Mouse (Mus musculus) myocyte (in vitro differentiated cells): Measurements from ENCODE around the gene Mus81. TPM values are rescaled to one million over a fixed set of nuclear protein-coding genes. Genes with fewer than 3 reads are reported as not detected.

ENCODE experiments used
- H3K27me3 ChIP-seq: one replicate; pipeline ENCODE4 v1.6.1; 2011; ENCODE audit not compliant: control insufficient read depth, insufficient read depth, insufficient read length
- H3K36me3 ChIP-seq: one replicate; pipeline ENCODE4 v1.6.1; 2011; ENCODE audit not compliant: control insufficient read depth, insufficient read depth
- H3K4me2 ChIP-seq: one replicate; pipeline ENCODE4 v1.6.1; 2011; ENCODE audit warnings: low read depth, control low read depth
- H3K4me3 ChIP-seq: one replicate; pipeline ENCODE4 v1.5.1; 2011; ENCODE audit warnings: mild to moderate bottlenecking, control low read depth, moderate library complexity
- H3K79me2 ChIP-seq: one replicate; pipeline ENCODE4 v1.6.1; 2011; ENCODE audit not compliant: control insufficient read depth, insufficient read depth
- H3ac ChIP-seq: one replicate; pipeline ENCODE4 v1.6.1; 2011; ENCODE audit not compliant: control insufficient read depth, insufficient read length
- CEBPB ChIP-seq: IDR thresholded peaks from 2 replicates; pipeline ENCODE4 v1.6.1; 2011; ENCODE audit warnings: mild to moderate bottlenecking, moderate library complexity; ENCODE audit not compliant: poor library complexity, insufficient read depth, severe bottlenecking
- E2F4 ChIP-seq: IDR thresholded peaks from one replicate; pipeline ENCODE4 v1.6.1; 2011; ENCODE audit warnings: mild to moderate bottlenecking, control low read depth, moderate library complexity; ENCODE audit not compliant: insufficient read depth
- MAX ChIP-seq: IDR thresholded peaks from one replicate; pipeline ENCODE4 v1.6.1; 2011; ENCODE audit warnings: low read depth, mild to moderate bottlenecking, control low read depth
- MYOD1 ChIP-seq, 3 experiments: IDR thresholded peaks; one replicate each; pipeline ENCODE4 v1.6.1; 2011; ENCODE audit warnings: control low read depth in 2 of 3, low read depth in 2 of 3, mild to moderate bottlenecking in 2 of 3, moderate library complexity in 1 of 3; ENCODE audit not compliant: insufficient read length in 2 of 3, control insufficient read depth in 1 of 3
- MYOG ChIP-seq, 3 experiments: IDR thresholded peaks; one replicate each; pipeline ENCODE4 v1.6.1; 2011; ENCODE audit warnings: control low read depth in 2 of 3, low read depth in 2 of 3, mild to moderate bottlenecking in 2 of 3; ENCODE audit not compliant: insufficient read length in 2 of 3, control insufficient read depth in 1 of 3, insufficient read depth in 1 of 3
- POLR2A ChIP-seq: IDR thresholded peaks from one replicate; pipeline ENCODE4 v1.6.1; 2011; ENCODE audit warnings: low read depth, mild to moderate bottlenecking, control low read depth, moderate library complexity; ENCODE audit not compliant: insufficient read length
- POLR2AphosphoS2 ChIP-seq: IDR thresholded peaks from one replicate; pipeline ENCODE4 v1.6.1; 2011; ENCODE audit warnings: low read depth, control low read depth; ENCODE audit not compliant: insufficient read length
- REST ChIP-seq: IDR thresholded peaks from one replicate; pipeline ENCODE4 v1.6.1; 2011; ENCODE audit warnings: mild to moderate bottlenecking, control low read depth, moderate library complexity; ENCODE audit not compliant: insufficient read depth, insufficient read length
- SRF ChIP-seq: IDR thresholded peaks from one replicate; pipeline ENCODE4 v1.6.1; 2011; ENCODE audit warnings: low read depth; ENCODE audit not compliant: control insufficient read depth, insufficient read length
- TCF12 ChIP-seq: IDR thresholded peaks from one replicate; pipeline ENCODE4 v1.6.1; 2011; ENCODE audit warnings: mild to moderate bottlenecking, control low read depth; ENCODE audit not compliant: poor library complexity, insufficient read depth, severe bottlenecking
- TCF3 ChIP-seq: IDR thresholded peaks from one replicate; pipeline ENCODE4 v1.6.1; 2011; ENCODE audit warnings: low read depth, control low read depth; ENCODE audit not compliant: insufficient read length
- USF1 ChIP-seq: IDR thresholded peaks from one replicate; pipeline ENCODE4 v1.6.1; 2011; ENCODE audit warnings: low read depth, mild to moderate bottlenecking, control low read depth, moderate library complexity
- polyA plus RNA-seq: library from polyadenylated mRNA; unstranded; fragments of >200 nt; fragmentation: generic; extraction: Trizol; gene quantifications from one replicate; pipeline ENCODE4 v1.2.1, GENCODE M21; 2012; ENCODE audit warnings: missing spikeins

Gene Mus81
- polyA plus RNA-seq, 1 experiment, result 66.4 TPM

DNA sequence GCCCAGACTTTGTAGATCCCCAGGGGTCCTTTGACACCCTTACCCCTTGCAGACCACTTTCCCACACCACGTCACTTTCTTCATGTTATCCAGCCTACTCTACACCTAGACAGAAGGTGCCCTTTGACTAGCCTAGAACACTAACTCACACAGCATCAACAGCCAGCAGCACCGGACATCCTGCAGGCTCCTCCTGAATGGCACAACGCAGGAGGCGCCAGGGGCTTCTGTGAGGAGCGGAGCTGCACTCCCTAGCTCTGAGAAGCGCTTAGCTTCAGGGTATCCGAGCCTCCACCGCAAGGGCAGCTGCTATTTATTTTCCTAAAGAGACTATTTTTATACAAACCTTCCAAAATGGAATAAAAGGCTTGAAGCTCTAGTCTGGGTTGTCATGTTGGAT, 32.6 kb downstream of the Mus81 start:
- H3K79me2 ChIP-seq, result peaks cover 57% of the 10 kb centered on the region
- peaks cover 6% of the 10 kb centered on the region for H3K36me3 ChIP-seq
- TF ChIP-seq TCF3 (no peak), MYOD1 (IDR thresholded peaks at IDR 0.05; ENCODE audit: control insufficient read depth in 1 of 3, insufficient read length in 2 of 3, low read depth in 2 of 3) (no peak), REST (no peak), TCF12 (no peak), E2F4 (no peak), POLR2A (no peak), USF1 (no peak), CEBPB (no peak), MAX (no peak), MYOG (IDR thresholded peaks at IDR 0.05; ENCODE audit: control insufficient read depth in 1 of 3, insufficient read depth in 1 of 3, insufficient read length in 2 of 3, low read depth in 2 of 3) (no peak), POLR2AphosphoS2 (no peak), SRF (no peak)
- peak overlapping the region; percentile 93 for H3K4me2 ChIP-seq
- peak overlapping the region; percentile 48 for H3K4me3 ChIP-seq
- H3K27me3 ChIP-seq, result no peaks in the 10 kb centered on the region
- H3ac ChIP-seq, result no peak overlapping the region

DNA sequence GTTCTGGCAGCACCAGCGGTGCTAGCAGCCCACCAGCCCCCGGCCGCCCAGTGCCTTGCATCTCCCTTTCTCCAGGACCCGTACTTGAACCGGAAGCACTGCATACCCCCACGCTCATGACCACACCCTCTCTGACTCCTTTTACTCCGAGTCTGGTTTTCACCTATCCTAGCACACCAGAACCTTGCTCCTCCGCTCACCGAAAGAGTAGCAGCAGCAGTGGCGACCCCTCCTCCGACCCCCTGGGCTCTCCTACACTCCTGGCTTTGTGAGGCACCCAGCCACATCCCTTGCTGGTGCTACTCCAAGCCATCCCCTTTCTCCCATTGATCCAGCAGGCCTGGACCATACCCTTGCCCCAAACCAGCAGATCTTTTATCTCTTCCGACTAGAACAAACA, 33.2 kb downstream of the Mus81 start:
- Histone ChIP-seq H3K4me3 (no peak overlapping the region), H3K27me3 (no peaks in the 10 kb centered on the region), H3ac (no peak overlapping the region), H3K79me2 (peaks cover 61% of the 10 kb centered on the region), H3K4me2 (peak overlapping the region; percentile 93), H3K36me3 (peaks cover 6% of the 10 kb centered on the region)
- TF ChIP-seq POLR2AphosphoS2, result no peak
- no peak for TF ChIP-seq USF1
- TF ChIP-seq POLR2A, result peak; percentile 4
- TF ChIP-seq MYOD1 (IDR thresholded peaks at IDR 0.05; ENCODE audit: control insufficient read depth in 1 of 3, insufficient read length in 2 of 3, low read depth in 2 of 3), result no peak
- no peak for TF ChIP-seq SRF
- no peak for TF ChIP-seq REST
- no peak for TF ChIP-seq TCF3

GRCm38 (mm10) chr19:5451766-5452165, 36.4 kb downstream of the Mus81 start:
- Histone ChIP-seq H3K36me3 (peaks cover 6% of the 10 kb centered on the region), H3K79me2 (peaks cover 83% of the 10 kb centered on the region), H3ac (no peak overlapping the region), H3K27me3 (no peaks in the 10 kb centered on the region), H3K4me3 (no peak overlapping the region), H3K4me2 (no peak overlapping the region)
- TF ChIP-seq MAX (no peak), SRF (no peak), MYOG (IDR thresholded peaks at IDR 0.05; ENCODE audit: control insufficient read depth in 1 of 3, insufficient read depth in 1 of 3, insufficient read length in 2 of 3, low read depth in 2 of 3) (no peak), POLR2AphosphoS2 (no peak), USF1 (no peak)

DNA sequence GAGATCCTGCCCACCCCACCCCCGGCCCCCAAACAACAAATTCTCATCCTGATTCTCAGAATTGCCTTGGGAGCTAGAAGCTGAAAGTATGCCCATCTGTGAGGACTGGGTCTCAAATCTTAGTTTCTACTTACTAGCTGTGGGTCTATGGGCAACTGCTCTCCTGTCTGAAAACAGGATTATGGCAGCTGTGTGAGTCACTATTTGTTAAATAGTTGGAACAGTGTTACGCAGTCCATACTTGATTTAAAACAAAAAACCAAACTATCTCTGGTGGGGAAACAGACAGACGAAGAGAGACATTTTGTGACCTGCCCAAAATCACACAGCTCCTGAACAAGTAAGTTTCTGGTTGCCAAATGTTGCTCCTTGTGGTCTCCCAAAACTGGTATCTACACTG, 38.5 kb downstream of the Mus81 start:
- peak overlapping the region; percentile 86 for H3K4me2 ChIP-seq
- H3ac ChIP-seq, result no peak overlapping the region
- H3K79me2 ChIP-seq, result peaks cover 63% of the 10 kb centered on the region
- H3K4me3 ChIP-seq, result peak overlapping the region; percentile 89
- no peak for TF ChIP-seq POLR2AphosphoS2
- TF ChIP-seq MYOD1 (IDR thresholded peaks at IDR 0.05; ENCODE audit: control insufficient read depth in 1 of 3, insufficient read length in 2 of 3, low read depth in 2 of 3), result no peak
- TF ChIP-seq TCF3, result no peak
- no peak for TF ChIP-seq USF1
- no peak for TF ChIP-seq E2F4
- no peak for TF ChIP-seq SRF
- TF ChIP-seq CEBPB, result no peak
- TF ChIP-seq REST, result no peak
- no peak for TF ChIP-seq TCF12
- TF ChIP-seq MYOG (IDR thresholded peaks at IDR 0.05; ENCODE audit: control insufficient read depth in 1 of 3, insufficient read depth in 1 of 3, insufficient read length in 2 of 3, low read depth in 2 of 3), result no peak
- no peak for TF ChIP-seq POLR2A
- no peak for TF ChIP-seq MAX
- H3K36me3 ChIP-seq, result peaks cover 6% of the 10 kb centered on the region
- no peaks in the 10 kb centered on the region for H3K27me3 ChIP-seq

- no peaks in the 10 kb centered on the region for H3K27me3 ChIP-seq
- H3ac ChIP-seq, result peak overlapping the region; percentile 8
- peak overlapping the region; percentile 86 for H3K4me2 ChIP-seq
- H3K36me3 ChIP-seq, result peaks cover 6% of the 10 kb centered on the region
- H3K4me3 ChIP-seq, result peak overlapping the region; percentile 89
- H3K79me2 ChIP-seq, result peaks cover 52% of the 10 kb centered on the region
- TF ChIP-seq MYOG (IDR thresholded peaks at IDR 0.05; ENCODE audit: control insufficient read depth in 1 of 3, insufficient read depth in 1 of 3, insufficient read length in 2 of 3, low read depth in 2 of 3) (peak in 1 of 3 experiments; percentile 44), POLR2A (peak; percentile 53), TCF12 (no peak), POLR2AphosphoS2 (peak; percentile 63), MYOD1 (IDR thresholded peaks at IDR 0.05; ENCODE audit: control insufficient read depth in 1 of 3, insufficient read length in 2 of 3, low read depth in 2 of 3) (no peak), MAX (peak; percentile 59)
Observed at GRCm38 (mm10) chr19:5448354-5449150, 39.6 kb downstream of the Mus81 start.
